Mouse (Mus musculus) hindbrain, embryonic 13.5 days (tissue): ENCODE measurements around the gene Gm20219. TPM values are rescaled to one million over a fixed set of nuclear protein-coding genes. Genes with fewer than 3 reads are reported as not detected.
"Not testable (repeated sequence)": the region's sequence is repeated elsewhere in the genome, so short reads cannot be mapped to it uniquely, and the experiment has no call there.

ENCODE experiments used
- ATAC-seq: fragments of 200-750 bp; cut with Nextera tagmentation; 2 replicates; pipeline ENCODE4 v1.8.0; 2017; ENCODE audit warnings: moderate TSS enrichment; ENCODE audit not compliant: low FRiP score
- H3K27ac ChIP-seq: fragments of 300-500 bp; sonication (generic); 2 replicates; pipeline ENCODE4 v1.5.1; 2015; ENCODE audit warnings: inconsistent platforms, mild to moderate bottlenecking, moderate library complexity
- H3K27me3 ChIP-seq: fragments of 300-500 bp; sonication (generic); 2 replicates; pipeline ENCODE4 v1.6.1; 2015; ENCODE audit warnings: mild to moderate bottlenecking, inconsistent platforms
- H3K36me3 ChIP-seq: fragments of 300-500 bp; sonication (generic); 2 replicates; pipeline ENCODE4 v1.6.1; 2015; ENCODE audit warnings: mild to moderate bottlenecking, inconsistent platforms
- H3K4me1 ChIP-seq: fragments of 300-500 bp; sonication (generic); replicated peaks from 2 replicates; pipeline ENCODE4 v1.6.1; 2015; ENCODE audit warnings: inconsistent platforms
- H3K4me2 ChIP-seq: fragments of 300-500 bp; sonication (generic); 2 replicates; pipeline ENCODE4 v1.6.1; 2015; ENCODE audit warnings: inconsistent platforms, mild to moderate bottlenecking, moderate library complexity
- H3K4me3 ChIP-seq: fragments of 300-500 bp; sonication (generic); 2 replicates; pipeline ENCODE4 v1.5.1; 2015; ENCODE audit warnings: mild to moderate bottlenecking, inconsistent platforms
- H3K9ac ChIP-seq: fragments of 300-500 bp; sonication (generic); 2 replicates; pipeline ENCODE4 v1.6.1; 2015; ENCODE audit warnings: mild to moderate bottlenecking, inconsistent platforms
- H3K9me3 ChIP-seq: fragments of 300-500 bp; sonication (generic); 2 replicates; pipeline ENCODE4 v1.6.1; 2016; ENCODE audit warnings: inconsistent platforms
- WGBS: fragments of 180-500 bp; shearing (Covaris S2); methylation state at CpG from one replicate; pipeline ENCODE4 v1.1.7; 2015; 5-methylcytosine and 5-hydroxymethylcytosine counted together
- polyA plus RNA-seq: library from polyadenylated mRNA; unstranded; fragments of >200 nt; fragmentation: Nextera tagmentation; extraction: Ambion mirVana; gene quantifications from 2 replicates; pipeline ENCODE4 v1.2.1, GENCODE M21; 2015

Gene Gm20219
- polyA plus RNA-seq, 1 experiment from 2014 or later, result 1.8 TPM

DNA sequence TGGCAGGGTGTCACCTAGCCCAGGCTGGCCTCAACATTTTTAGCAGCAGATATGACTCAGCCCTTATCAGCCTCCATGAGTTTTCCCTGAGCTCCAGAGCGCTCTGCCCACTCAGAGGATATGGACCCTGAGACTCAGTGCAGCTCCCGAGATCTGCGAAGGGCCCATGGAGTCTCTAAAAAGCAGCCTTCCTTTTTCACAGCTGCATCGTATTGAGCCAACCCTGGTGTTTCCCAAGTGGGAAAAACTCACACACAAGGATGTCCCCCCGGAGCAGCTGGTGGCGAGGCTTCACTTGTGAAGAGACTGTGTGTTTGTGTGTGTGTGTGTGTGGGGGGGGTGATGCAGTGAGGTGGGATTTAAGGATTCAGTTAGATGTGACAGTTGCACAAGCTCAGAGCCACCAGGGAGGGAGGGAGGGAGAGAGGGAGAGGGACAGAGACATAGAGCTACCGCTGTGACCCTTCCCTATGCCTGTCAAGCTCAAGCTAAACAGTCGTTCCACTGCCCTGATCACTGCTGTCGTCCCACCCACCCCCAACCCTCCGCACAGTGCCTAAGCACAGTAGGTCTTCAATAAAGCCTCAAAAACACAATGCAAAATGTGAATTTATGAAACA lies 45.1 kb downstream of the Gm20219 start:
- no peak overlapping the region for H3K4me3 ChIP-seq
- peak overlapping the region; percentile 13; the same call in 1 of the 2 replicates for H3K4me2 ChIP-seq
- H3K27ac ChIP-seq, result peak overlapping the region; percentile 69
- no peaks in the 10 kb centered on the region for H3K36me3 ChIP-seq
- ATAC-seq, result 0 out of 2 replicates have a peak, but pooled peaks have one; percentile 1
- no peaks in the 10 kb centered on the region for H3K9me3 ChIP-seq
- no peak overlapping the region for H3K9ac ChIP-seq
- WGBS, result 28% methylated on average over 10 of the region's 10 CpGs
- peaks cover 47% of the 10 kb centered on the region for H3K27me3 ChIP-seq
- H3K4me1 ChIP-seq, result peaks cover 61% of the 10 kb centered on the region

GRCm38 (mm10) chr17:56507161-56508068 lies 46.8 kb downstream of the Gm20219 start:
- H3K27ac ChIP-seq, result peak overlapping the region; percentile 95
- no peaks in the 10 kb centered on the region for H3K36me3 ChIP-seq
- whole genome bisulfite sequencing, result 0% methylated on average over 42 of the region's 42 CpGs
- H3K4me3 ChIP-seq, result peak overlapping the region; percentile 57
- H3K4me1 ChIP-seq, result peaks cover 63% of the 10 kb centered on the region
- no peaks in the 10 kb centered on the region for H3K9me3 ChIP-seq
- ATAC-seq, result peak; percentile 92
- peak overlapping the region; percentile 89 for H3K9ac ChIP-seq
- H3K4me2 ChIP-seq, result peak overlapping the region; percentile 95
- H3K27me3 ChIP-seq, result peaks cover 33% of the 10 kb centered on the region

- H3K27me3 ChIP-seq, result peaks cover 24% of the 10 kb centered on the region
- H3K9me3 ChIP-seq, result no peaks in the 10 kb centered on the region
- H3K4me3 ChIP-seq, result peak overlapping the region; percentile 57
- peak overlapping the region; percentile 95 for H3K4me2 ChIP-seq
- ATAC-seq, result peak; percentile 0; the same call in 1 of the 2 replicates
- H3K36me3 ChIP-seq, result no peaks in the 10 kb centered on the region
- H3K27ac ChIP-seq, result peak overlapping the region; percentile 95
- 55% methylated on average over 15 of the region's 15 CpGs for WGBS
- H3K4me1 ChIP-seq, result peaks cover 66% of the 10 kb centered on the region
- peak overlapping the region; percentile 89 for H3K9ac ChIP-seq
Observed at GRCm38 (mm10) chr17:56506417-56507065, 47.6 kb downstream of the Gm20219 start.

DNA sequence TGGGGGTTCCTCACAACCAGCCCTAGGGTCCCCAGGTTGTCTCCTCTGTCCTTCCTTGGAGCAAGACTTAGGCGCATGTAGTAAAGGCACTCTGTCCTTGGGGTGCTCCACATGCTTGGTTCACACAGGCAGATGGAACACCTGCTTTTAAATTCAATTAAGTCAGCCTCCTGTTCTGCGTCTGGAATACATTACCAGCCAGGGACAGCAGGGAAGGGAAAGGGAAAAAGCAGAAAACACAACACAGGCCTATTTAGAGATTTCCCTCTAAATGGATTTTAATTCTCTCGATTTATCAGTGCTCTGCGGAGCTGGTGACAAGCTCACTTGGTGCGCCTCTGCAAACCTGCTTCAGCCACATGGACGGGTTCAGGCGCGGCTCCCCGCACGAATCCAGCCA lies 48.8 kb downstream of the Gm20219 start:
- peaks cover 13% of the 10 kb centered on the region for H3K27me3 ChIP-seq
- H3K36me3 ChIP-seq, result no peaks in the 10 kb centered on the region
- 71% methylated on average over 10 of the region's 10 CpGs for WGBS
- no peak overlapping the region for H3K9ac ChIP-seq
- H3K27ac ChIP-seq, result peak overlapping the region; percentile 53
- H3K9me3 ChIP-seq, result no peaks in the 10 kb centered on the region
- peaks cover 56% of the 10 kb centered on the region for H3K4me1 ChIP-seq
- no peak overlapping the region for H3K4me2 ChIP-seq
- no peak for ATAC-seq
- H3K4me3 ChIP-seq, result no peak overlapping the region

DNA sequence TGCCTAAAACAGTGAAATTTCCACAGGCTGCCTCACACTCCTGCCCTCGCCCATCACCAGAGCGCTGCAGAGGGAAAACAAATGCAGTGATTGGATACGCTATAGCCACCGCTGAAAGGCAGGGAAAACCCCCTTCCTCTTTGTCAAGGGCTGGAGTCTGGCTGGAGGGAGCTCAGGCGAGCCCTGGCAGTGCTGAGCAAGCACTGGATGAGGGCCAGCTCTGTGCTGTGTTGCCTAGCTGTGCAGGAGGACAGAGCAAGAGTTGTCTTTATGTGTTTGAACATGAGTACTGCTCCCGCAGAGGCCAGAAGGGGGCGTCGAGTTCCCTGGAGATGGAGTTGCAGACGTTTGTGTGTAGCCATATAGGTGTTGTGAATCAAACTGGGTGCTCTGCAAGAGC lies 51.7 kb downstream of the Gm20219 start:
- Histone ChIP-seq H3K4me1 (peaks cover 54% of the 10 kb centered on the region), H3K36me3 (no peaks in the 10 kb centered on the region), H3K27me3 (no peaks in the 10 kb centered on the region), H3K4me2 (no peak overlapping the region), H3K9me3 (no peaks in the 10 kb centered on the region), H3K4me3 (no peak overlapping the region), H3K9ac (no peak overlapping the region), H3K27ac (peak overlapping the region; percentile 70)
- peak; percentile 41; the same call in 1 of the 2 replicates for ATAC-seq
- 23% methylated on average over 9 of the region's 9 CpGs for WGBS

GRCm38 (mm10) chr17:56501635-56502400 lies 52.4 kb downstream of the Gm20219 start:
- WGBS, result 38% methylated on average over 2 of the region's 2 CpGs
- not testable (repeated sequence) for H3K9ac ChIP-seq, H3K9me3 ChIP-seq, H3K36me3 ChIP-seq, H3K4me2 ChIP-seq, H3K27me3 ChIP-seq, H3K4me3 ChIP-seq, ATAC-seq
- H3K4me1 ChIP-seq, result peaks cover 48% of the 10 kb centered on the region
- H3K27ac ChIP-seq, result peak overlapping the region; percentile 70

Other genes starting within 250 kb of the Gm20219 start
- 66.0 and 66.7 TPM in 2 replicates for gene Kdm4b, start 228.3 kb downstream of the Gm20219 start, polyA plus RNA-seq
- 273 TPM in 2 replicates for gene Ptprs, start 77.9 kb downstream of the Gm20219 start, polyA plus RNA-seq
- gene Znrf4, start 42.0 kb downstream of the Gm20219 start, polyA plus RNA-seq, result not detected in 2 replicates
- 76.1 and 76.2 TPM in 2 replicates for gene Safb2, start 30.2 kb upstream of the Gm20219 start, polyA plus RNA-seq
- gene Safb, start 30.4 kb upstream of the Gm20219 start, polyA plus RNA-seq, result 105 and 113 TPM in 2 replicates
- gene 2410015M20Rik, start 55.4 kb upstream of the Gm20219 start, polyA plus RNA-seq, result 204 and 212 TPM in 2 replicates
- gene Rpl36, start 59.0 kb upstream of the Gm20219 start, polyA plus RNA-seq, result 1,179 and 1,235 TPM in 2 replicates
- 40.6 and 40.8 TPM in 2 replicates for gene Lonp1, start 72.5 kb upstream of the Gm20219 start, polyA plus RNA-seq
- 2.1 and 2.4 TPM in 2 replicates for gene Catsperd, start 73.8 kb upstream of the Gm20219 start, polyA plus RNA-seq
- gene Ranbp3, start 118.9 kb upstream of the Gm20219 start, polyA plus RNA-seq, result 99.1 and 102 TPM in 2 replicates
- 507 and 515 TPM in 2 replicates for gene Ndufa11, start 163.4 kb upstream of the Gm20219 start, polyA plus RNA-seq
- gene Vmac, start 163.6 kb upstream of the Gm20219 start, polyA plus RNA-seq, result 14.9 and 17.8 TPM in 2 replicates
- gene Nrtn, start 203.1 kb upstream of the Gm20219 start, polyA plus RNA-seq, result 0.78 and 1.5 TPM in 2 replicates
- gene Dus3l, start 210.4 kb upstream of the Gm20219 start, polyA plus RNA-seq, result 67.1 and 68.7 TPM in 2 replicates
- gene Prr22, start 215.9 kb upstream of the Gm20219 start, polyA plus RNA-seq, result 1.0 TPM in 2 replicates